Mouse (Mus musculus) mesoderm, embryonic 11.5 days (tissue): ENCODE measurements around the gene Coq10b.
A peak's percentile ranks its signal among the peaks of the same experiment; 100 is the strongest.
"Not testable (repeated sequence)": the region's sequence is repeated elsewhere in the genome, so short reads cannot be mapped to it uniquely, and the experiment has no call there.

Experiments
- DNase-seq: peaks from one replicate; pipeline ENCODE4 v3.0.0-alpha.2; 2012; ENCODE audit warnings: low read depth, low spot score

Coq10b gene

DNA sequence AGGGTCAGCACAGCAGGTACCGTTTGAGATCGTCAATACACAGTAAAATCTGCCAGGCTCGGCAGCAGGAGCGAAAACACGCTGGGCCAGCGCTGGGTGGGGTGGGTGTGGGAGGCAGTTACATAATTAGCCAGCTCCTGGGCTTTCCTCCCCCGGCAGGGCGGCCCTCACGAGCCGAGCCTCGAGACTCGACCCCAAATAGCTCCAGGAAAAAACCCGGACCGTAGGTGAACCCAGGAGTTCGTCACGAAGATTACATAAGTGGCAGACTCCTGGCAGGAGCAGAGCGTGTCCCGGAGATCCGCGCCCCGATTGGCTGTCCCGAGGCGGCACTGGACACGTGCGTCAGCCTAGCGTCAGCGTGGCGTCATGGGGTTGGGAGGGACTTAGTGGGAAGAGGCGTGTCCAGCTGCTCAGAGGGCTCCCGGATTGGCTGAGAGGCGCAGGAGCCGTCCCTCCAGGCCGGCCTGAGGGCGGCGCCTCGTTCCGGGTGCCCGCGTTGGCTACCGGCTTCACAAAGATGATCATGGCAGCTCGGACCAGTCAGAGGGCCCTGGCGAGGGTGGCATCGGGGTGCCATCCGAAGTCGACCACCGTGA is at the start of gene Coq10b:
TSS of gene Coq10b (plus strand) at position 416 of the 599 bp plus-strand sequence.
- DNase-seq: peak; percentile 99

- not testable (repeated sequence) for DNase-seq
Measured at GRCm38 (mm10) chr1:55008313-55008712, 44.3 kb upstream of the Coq10b start.

DNA sequence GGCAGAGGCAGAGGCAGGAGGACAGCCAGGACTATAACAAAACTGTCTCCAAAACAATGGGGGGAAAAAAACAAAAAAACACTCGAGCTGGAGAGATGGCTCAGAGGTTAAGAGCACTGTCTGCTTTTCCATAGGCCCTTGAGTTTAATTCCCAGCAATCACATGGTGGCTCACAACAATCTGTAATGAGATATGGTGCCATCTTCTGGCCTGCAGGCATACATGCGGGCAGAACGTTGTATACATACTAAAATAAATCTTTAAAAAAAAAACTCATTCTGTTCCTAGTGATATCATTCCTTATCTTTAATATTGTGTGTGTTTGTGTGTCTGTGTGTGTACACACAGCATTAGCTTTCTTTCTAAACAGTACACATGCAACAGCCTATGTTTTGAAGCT is 40.1 kb upstream of the Coq10b start:
- DNase-seq: no peak

GRCm38 (mm10) chr1:55021907-55022306 is 30.7 kb upstream of the Coq10b start:
- no peak for DNase-seq

DNA sequence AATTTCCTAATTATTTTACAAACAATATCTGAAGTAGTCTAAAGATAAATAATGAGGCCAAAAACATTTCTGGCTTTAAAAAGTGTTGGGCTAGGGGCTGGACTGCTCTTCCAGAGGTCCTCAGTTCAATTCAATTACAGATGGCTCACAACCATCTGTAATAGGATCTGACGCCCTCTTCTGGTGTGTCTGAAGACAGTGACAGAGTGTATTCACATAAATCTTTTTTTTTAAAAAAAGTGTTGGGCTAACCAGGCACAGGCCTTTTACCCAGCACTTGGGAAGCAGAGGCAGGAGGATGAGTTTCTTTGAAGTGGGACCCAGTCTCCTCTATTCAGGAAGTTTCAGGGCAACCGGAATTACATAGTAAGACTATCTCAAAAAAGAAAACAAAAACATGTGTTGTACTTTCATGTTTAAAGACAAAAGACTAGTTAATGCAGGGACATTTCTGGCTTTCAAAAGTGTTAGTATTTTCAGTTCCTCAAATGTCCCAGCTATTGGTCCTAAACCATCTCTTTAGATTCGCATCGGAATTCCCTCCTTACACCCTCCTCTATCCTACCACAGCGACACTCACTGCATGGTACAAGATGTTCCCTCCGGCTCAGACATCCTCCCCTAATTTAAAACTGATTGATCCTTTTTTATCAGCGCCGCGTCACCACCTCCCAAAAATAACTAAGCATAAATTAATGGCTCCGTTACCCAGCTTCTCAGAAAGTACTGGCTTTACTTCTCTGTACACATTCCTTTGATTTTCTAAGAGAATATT is 26.7 kb upstream of the Coq10b start:
- DNase-seq: peak; percentile 30

- DNase-seq: peak; percentile 30
Measured at GRCm38 (mm10) chr1:55026444-55027252, 25.9 kb upstream of the Coq10b start.

- peak; percentile 97 for DNase-seq
Measured at GRCm38 (mm10) chr1:55027253-55027801, 25.2 kb upstream of the Coq10b start, which contains the start of gene Sf3b1. TSS of gene Sf3b1 (minus strand) at chr1:55027481.

- DNase-seq: no peak
Measured at GRCm38 (mm10) chr1:55027966-55028365, 24.6 kb upstream of the Coq10b start.

GRCm38 (mm10) chr1:55028512-55029249 is 23.9 kb upstream of the Coq10b start:
- no peak for DNase-seq

DNA sequence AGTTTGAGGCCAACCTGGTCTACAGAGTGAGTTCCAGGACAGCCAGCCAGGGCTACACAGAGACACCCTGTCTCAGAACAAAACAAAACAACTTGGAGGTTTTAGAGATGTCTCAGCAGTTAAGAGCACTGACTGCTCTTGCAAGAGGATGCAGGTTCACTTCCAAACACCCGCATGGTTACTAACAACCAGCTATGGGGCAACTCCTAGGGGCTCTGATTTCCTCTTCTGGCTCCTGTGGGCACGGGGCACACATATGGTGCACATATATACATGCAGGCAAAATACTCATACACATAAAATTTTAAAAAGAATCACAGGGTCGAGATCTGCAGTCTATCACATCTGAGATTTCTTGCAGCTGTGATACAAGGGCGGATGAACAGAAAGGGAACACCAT is 23.1 kb upstream of the Coq10b start:
- no peak for DNase-seq

DNA sequence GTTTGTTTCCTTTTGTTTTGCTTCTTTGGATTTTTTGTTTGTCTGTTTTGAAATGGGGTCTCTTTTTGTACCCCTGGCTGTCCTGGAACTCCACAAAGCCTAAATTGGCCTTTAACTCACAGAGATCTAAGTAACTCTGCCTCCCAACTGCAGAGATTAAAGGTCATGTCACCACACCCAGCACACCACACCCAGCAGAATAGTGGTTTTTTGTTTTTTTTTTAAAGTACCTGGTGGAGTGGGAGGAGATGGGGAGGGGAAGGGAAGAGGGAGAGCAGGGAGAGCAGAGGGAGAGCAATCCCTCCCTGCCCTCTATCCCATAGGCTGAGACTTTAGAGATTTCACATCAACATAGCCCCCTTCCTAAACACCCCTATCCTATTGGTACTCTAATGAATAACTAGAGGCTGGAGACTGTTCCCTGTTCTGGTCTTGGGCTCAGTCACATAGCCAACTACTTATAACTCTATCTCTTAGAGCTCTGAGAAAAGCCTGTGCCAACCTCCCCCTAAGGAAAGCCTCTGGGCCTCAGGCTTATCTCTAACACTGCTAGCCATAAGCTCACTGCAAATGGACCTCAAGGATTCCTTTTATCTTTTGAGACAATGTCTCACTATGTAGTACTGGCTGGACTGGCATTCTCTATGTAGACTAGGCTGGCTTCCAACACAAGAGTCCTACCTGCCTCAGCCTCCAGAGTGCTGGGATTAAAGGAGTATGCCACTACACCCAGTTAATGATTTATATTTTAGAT is 21.4 kb upstream of the Coq10b start:
- no peak for DNase-seq

- DNase-seq: no peak
Measured at GRCm38 (mm10) chr1:55039944-55040343, 12.6 kb upstream of the Coq10b start.

DNA sequence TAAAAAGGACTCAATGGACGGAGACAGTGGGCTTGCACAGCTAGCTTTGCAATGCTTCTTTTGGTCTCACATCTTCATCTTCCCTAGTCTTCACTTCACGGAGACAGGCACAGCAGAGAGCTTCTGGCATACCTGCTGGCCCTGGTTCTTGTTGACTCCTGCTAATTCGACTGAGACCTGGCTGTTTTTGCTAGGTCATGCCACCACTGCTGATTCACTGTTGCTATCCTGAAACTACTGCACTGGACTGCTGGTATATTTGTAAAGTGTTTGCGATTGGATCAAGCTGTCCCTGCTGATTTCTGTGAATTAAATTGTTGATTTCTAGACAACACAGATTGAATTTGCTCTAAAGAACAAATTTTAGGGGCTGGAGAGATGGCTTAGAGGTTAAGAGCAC is 10.9 kb upstream of the Coq10b start:
- no peak for DNase-seq

- no peak for DNase-seq
Measured at GRCm38 (mm10) chr1:55042246-55042645, 10.3 kb upstream of the Coq10b start.

DNA sequence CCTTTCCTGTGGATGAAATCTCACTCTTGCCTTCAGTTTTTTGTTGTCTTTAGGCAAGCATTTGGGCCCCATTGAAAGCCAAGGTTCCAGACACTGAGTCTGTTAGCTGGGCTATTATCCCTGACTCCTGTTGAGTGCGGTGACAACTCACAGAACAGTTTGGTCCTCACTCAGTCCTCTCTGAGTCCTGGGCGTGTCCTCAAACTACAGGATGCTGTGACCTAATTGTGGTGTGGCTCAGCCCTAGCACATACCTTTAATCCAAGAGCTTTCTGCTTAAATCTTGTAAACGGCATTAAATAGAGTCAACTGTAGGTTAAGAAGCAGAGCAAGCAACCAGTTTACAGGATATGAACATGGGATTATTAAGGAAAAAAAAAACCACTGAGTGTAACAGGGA is 9.4 kb upstream of the Coq10b start:
- DNase-seq: no peak

GRCm38 (mm10) chr1:55048841-55049587 is 3.6 kb upstream of the Coq10b start:
- DNase-seq: no peak

GRCm38 (mm10) chr1:55051671-55052070 is 899 bp upstream of the Coq10b start:
- DNase-seq: no peak

- DNase-seq: peak; percentile 66
Measured at GRCm38 (mm10) chr1:55053005-55053404, 435 bp downstream of the Coq10b start.

- DNase-seq: no peak
Measured at GRCm38 (mm10) chr1:55053596-55053995, 1.0 kb downstream of the Coq10b start.
